Mouse (Mus musculus) cerebellum, postnatal 36 days (tissue): Measurements from ENCODE around the gene Ndufb10.
"Not testable (repeated sequence)": the region's sequence is repeated elsewhere in the genome, so short reads cannot be mapped to it uniquely, and the experiment has no call there.

Experiments
- DNase-seq, 2 experiments: peaks; one replicate each; pipeline ENCODE4 v3.0.0; 2021 to 2022; ENCODE audit warnings: mixed read lengths in 2 of 2

Gene Ndufb10

DNA sequence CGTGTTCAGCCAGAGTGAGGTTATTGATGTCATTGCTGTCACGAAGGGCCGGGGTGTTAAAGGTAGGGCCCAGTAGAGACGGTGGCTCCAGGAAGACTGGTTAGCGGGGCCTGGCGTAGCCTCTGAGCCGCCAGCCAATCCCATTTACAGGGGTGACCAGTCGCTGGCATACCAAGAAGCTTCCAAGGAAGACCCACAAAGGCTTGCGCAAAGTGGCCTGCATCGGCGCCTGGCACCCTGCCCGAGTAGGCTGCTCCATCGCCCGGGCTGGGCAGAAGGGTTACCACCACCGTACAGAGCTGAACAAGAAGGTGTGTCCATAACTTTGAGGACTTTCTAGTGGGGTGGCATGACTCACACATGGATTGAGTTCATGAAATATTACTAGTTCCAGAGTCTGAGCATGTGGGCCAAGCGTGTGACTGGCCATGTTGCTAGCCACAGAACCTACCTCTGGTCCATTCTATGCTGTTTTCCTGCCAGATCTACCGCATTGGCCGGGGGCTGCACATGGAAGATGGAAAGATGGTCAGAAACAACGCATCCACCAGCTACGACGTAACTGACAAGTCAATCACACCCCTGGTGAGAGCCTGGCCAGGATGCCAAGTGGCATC lies 9.3 kb upstream of the Ndufb10 start:
- DNase-seq = no peak

GRCm38 (mm10) chr17:24732233-24732935 lies 8.1 kb upstream of the Ndufb10 start:
- no peak for DNase-seq

DNA sequence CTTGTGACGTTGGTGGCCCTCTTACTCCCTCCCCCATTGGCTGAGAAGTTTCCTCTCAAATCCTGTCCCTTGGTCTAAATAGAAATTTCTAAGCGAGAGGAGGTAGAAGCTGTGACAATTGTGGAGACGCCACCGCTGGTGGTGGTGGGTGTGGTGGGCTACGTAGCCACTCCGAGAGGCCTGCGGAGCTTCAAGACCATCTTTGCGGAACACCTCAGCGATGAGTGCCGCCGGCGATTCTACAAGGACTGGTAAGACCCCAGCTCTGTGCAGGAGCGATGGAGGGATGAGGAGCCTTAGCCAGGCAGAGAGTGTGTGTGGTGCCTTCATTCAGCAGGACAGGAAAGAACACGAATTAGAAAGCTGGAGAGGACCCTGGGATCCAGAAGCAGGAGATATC lies 6.5 kb upstream of the Ndufb10 start:
- no peak for DNase-seq

DNA sequence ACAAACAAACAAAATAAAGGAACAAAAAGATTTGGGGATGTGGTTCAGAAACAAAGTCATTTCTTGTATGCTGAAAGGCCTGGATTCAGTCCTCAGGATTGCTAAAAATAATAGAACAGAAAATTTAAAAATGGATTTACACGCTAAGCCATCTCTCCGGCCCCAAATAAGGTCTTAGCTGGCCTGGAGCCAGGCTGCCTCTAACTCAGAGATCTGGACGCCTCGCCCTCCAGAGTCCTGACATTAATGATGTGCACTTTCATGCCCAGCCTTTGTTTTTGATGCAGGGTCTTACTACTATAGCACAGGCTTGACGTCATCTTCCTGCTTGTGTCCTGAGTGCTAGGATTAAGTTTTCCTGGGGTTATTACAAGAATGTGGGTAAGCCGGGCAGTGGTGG lies 4.8 kb upstream of the Ndufb10 start:
- no peak for DNase-seq

- DNase-seq = no peak
Measured at GRCm38 (mm10) chr17:24728184-24728583, 3.9 kb upstream of the Ndufb10 start.

- DNase-seq = no peak
Measured at GRCm38 (mm10) chr17:24727618-24728017, 3.3 kb upstream of the Ndufb10 start, which contains the start of gene Rpl3l. Gene Rpl3l (plus strand): TSS chr17:24727820.

GRCm38 (mm10) chr17:24725637-24726390 lies 1.5 kb upstream of the Ndufb10 start:
- no peak for DNase-seq

- peak in 1 of 2 experiments; percentile 28 for DNase-seq
Measured at GRCm38 (mm10) chr17:24723881-24724180, 447 bp downstream of the Ndufb10 start.

DNA sequence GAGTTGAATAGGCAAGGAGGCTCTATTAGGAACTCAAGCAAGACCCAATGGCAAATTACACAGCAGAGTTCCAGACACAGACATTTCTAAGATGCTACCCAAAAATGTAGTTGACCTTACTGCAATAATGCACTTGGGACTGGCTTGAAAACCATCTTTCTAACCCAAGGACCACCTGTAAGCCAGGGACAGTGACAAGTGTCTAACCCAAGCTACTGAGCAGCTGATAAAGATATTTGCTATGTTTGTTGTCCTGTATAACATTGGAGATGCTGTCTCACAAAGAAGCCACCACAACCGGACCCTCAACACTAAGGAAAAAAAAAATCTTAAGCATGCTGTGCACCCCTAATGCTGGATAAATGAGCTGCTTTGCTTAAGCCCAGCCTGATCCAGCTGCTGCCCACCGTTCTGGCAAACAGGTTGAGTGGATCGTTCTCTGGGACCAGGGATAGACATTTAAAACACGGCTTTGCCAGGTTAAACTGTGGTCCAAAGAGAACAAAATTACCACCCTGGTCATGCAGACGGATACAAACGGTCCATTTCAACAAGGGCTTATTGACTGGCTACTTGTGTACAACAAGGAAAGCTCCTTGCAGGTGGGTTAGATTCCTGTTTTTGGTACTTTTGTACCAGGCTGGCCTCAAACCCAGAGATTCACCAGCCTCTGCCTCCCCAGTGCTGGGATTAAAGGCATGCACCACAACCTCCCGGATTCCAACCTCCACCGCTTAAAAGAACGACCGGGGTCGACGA lies 977 bp downstream of the Ndufb10 start:
- no peak for DNase-seq

GRCm38 (mm10) chr17:24722220-24722924 lies 1.9 kb downstream of the Ndufb10 start:
- DNase-seq = no peak

DNA sequence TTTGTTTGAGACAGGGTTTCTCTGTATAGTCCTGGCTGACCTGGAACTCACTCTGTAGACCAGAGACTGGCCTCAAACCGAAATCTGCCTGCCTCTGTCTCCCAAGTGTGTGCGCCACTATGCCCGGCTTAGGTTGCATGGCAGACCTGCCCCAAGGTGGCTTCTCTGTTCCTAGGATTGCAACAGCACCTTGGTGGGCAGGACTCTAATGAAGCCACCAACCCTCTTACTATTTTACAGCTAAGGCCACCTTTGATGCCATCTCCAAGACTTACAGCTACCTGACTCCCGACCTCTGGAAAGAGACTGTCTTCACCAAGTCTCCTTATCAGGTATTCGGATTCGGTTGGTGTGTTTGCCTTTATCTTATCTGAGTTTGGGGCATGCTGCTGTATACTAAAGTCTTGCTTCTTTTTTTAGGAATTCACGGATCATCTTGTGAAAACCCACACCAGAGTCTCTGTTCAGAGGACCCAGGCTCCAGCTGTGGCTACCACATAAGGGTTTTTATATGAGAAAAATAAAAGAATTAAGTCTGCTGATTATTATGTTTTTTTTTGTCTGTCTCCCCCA lies 2.8 kb downstream of the Ndufb10 start:
- DNase-seq = not testable (repeated sequence)

GRCm38 (mm10) chr17:24720616-24721015 lies 3.7 kb downstream of the Ndufb10 start:
- DNase-seq = not testable (repeated sequence)

GRCm38 (mm10) chr17:24719494-24720222 lies 4.6 kb downstream of the Ndufb10 start:
- DNase-seq = peak; percentile 97 to 98

DNA sequence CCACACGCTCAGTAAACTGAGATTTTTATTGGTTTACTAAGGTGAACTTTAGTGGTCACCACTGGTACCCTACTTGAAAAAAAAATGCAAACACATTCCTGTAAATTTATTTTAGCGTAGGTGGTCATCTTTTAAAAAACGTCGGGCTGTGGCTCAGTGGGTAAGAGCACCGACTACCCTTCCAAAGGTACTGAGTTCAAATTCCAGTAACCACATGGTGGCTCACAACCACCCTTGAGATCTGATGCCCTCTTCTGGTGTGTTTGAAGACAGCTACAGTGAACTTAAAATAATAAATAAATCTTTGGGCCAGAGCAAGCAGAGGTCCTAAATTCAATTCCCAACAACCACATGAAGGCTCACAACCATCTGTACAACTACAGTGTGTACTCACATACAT lies 5.3 kb downstream of the Ndufb10 start:
- DNase-seq = not testable (repeated sequence)

GRCm38 (mm10) chr17:24717943-24718342 lies 6.3 kb downstream of the Ndufb10 start, which contains the start of the genes Rnf151 and Rps2:
Gene Rnf151 (minus strand): TSS chr17:24718063.
Gene Rps2 (plus strand): TSS chr17:24718116.
- DNase-seq = no peak

DNA sequence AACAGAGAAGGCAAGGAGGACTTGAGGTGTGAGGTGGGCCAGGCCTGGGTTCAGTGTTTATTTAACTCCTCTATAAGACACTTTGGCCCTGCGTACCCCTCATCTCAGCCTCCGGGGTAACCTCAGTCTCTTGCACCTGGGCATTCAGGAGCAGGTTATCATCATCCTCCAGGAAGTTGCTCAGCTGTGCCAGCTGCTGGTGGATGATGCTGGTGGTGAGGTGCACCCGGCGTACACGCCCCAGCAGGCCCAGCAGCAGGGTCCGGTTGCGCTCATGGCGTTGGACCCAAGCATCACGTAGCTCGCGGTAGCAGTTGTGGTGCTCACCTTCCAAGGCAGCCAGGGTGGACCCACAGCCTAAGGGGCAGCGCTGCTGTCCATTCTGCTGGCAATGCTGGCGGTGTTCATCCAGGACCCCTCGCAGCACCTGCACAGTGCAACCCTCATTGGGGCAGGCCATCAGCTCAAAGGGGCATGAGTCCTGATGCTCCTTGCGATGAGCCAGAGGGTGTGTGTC lies 8.1 kb downstream of the Ndufb10 start:
- no peak for DNase-seq

DNA sequence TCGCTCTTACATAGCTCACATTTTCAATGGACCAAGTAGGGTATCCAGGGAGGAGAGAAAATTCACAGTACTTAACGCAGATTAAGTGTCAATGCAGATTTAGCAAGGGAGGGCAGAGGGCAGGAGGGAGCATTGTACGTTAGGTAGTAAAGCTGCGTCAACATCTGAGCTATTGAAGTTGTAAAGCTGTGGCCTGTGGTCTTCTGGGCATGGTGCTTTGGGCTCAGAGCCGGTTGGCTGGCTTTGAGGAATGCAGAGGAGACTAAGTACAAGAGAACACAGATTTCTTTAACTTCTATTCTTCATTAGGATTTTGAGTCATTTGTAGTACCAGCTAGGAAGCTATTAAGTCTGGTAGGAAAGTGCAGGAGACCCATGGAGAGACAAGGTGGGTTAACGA lies 8.7 kb downstream of the Ndufb10 start:
- DNase-seq = no peak

DNA sequence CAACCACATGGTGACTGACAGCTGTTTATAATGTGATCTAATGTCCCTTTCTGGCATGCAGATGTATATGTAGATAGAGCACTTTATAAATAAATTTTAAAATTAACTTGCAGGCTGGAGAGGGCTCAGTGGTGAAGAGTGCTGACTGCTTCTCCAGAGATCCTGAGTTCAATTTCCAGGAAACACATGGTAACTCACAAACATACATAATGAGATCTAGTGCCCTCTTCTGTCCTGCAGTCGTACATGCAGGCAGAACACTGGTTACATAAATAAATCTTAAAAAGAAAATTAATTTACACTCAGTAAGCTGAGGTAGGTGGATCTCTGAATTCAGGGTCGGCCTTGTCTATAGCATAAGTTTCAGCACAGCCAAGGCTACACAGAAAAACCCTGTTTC lies 15.6 kb downstream of the Ndufb10 start:
- no peak for DNase-seq

DNA sequence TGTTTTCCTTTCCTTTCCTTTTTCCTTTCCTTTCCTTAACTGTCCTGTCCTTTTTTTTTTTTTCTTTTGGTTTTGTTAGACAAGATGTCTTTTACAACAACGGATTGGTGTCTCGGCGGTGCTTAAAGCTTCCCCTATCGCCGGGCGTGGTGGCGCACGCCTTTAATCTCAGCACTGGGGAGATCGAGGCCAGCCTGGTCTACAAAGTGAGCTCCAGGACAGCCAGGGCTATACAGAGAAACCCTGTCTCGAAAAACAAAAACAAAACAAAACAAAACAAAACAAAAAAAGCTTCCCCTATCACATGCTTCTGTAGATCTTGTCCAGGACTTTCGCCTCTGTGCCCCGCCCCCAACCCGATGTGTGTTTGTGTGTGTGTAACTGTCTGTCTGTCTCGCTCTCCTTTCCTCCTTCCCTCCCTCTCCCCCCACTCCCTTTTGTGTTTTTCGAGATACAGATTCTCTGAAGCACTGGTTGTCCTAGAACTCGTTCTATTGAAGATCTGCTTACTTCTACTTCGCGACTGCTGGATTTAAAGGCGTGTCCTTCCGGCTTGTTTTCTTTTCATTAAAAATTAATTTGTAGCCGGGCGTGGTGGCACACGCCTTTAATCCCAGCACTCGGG lies 16.4 kb downstream of the Ndufb10 start:
- DNase-seq = no peak

- DNase-seq = peak; percentile 94 to 96
Measured at GRCm38 (mm10) chr17:24706982-24707800, 17.1 kb downstream of the Ndufb10 start, which contains the start of gene Tbl3. Gene Tbl3 (minus strand): TSS chr17:24707660.
